Mouse (Mus musculus) splenic B cell, adult 2 months (primary cell): ENCODE measurements at regions not wholly inside any gene's neighbourhood (a gene's known extent, or its start where the extent isn't known, plus 50 kb on each side); places are given as distances from the start of the nearest gene placed in this dataset.

Experiments used
- DNase-seq: peaks from one replicate; pipeline ENCODE4 v3.0.0-alpha.2; 2011; ENCODE audit warnings: low read depth, low spot score
- H3K27me3 ChIP-seq: 2 replicates; pipeline ENCODE4 v1.6.1; 2012; ENCODE audit warnings: mild to moderate bottlenecking, low read length, moderate library complexity, mixed read lengths; ENCODE audit not compliant: control insufficient read depth, poor library complexity, insufficient read depth, severe bottlenecking
- H3K36me3 ChIP-seq: 2 replicates; pipeline ENCODE4 v1.6.1; 2012; ENCODE audit warnings: mild to moderate bottlenecking, low read length, moderate library complexity, mixed read lengths; ENCODE audit not compliant: control insufficient read depth, poor library complexity, insufficient read depth, severe bottlenecking

DNA sequence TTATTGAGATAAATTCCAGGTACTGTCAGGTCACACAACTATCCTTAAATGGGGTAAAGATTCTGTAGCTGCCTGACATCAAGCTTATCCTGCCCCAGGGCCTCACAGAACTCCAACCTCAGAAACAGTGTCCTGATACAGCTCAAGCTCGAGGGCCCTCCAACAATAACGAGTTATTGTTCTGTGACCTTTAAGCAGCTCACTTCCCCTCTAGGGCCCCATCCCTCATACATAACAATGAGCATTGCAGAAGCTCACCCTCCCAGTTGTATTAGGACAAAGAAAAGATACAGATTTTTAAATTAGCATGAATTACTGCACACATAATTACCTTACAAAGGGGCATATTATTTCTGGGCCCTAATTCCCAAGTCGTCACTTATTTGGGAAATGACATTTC lies 293.5 kb upstream of the Trpc7 start:
- Histone ChIP-seq H3K27me3 (no peaks in the 10 kb centered on the region), H3K36me3 (no peaks in the 10 kb centered on the region)
- DNase-seq: no peak

- no peak for DNase-seq
- H3K27me3 ChIP-seq: no peaks in the 10 kb centered on the region
- no peaks in the 10 kb centered on the region for H3K36me3 ChIP-seq
These were observed 290.4 kb upstream of the Trpc7 start for GRCm38 (mm10) chr13:57186168-57186567.

GRCm38 (mm10) chr13:57170180-57170579 lies 274.4 kb upstream of the Trpc7 start:
- H3K36me3 ChIP-seq: no peaks in the 10 kb centered on the region
- no peaks in the 10 kb centered on the region for H3K27me3 ChIP-seq
- DNase-seq: no peak

DNA sequence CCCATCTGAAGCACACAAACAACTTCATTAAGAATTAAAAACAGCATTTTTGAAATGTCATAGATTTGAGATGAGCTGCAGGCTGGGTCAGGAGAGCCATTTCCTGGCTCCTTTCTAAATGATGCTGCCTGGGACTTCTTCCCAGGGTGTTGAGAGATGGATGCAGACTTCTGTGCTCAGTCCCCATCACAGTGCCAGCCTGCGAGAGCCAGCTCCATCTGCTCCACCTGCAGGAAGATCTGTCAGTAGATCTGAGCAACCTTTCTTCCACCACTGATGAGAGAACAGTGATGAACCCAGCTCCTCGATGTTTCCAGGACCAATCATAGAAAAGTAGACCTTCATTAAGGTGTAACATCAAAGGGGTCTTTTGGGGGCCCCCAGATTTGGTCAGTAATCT lies 273.8 kb upstream of the Trpc7 start:
- DNase-seq: no peak
- Histone ChIP-seq H3K27me3 (no peaks in the 10 kb centered on the region), H3K36me3 (no peaks in the 10 kb centered on the region)

GRCm38 (mm10) chr13:57165367-57165766 lies 269.6 kb upstream of the Trpc7 start:
- no peak for DNase-seq
- Histone ChIP-seq H3K36me3 (no peaks in the 10 kb centered on the region), H3K27me3 (no peaks in the 10 kb centered on the region)

- no peaks in the 10 kb centered on the region for H3K36me3 ChIP-seq
- no peaks in the 10 kb centered on the region for H3K27me3 ChIP-seq
- DNase-seq: no peak
These were observed 257.0 kb upstream of the Trpc7 start for GRCm38 (mm10) chr13:57152787-57153186.

GRCm38 (mm10) chr13:57147623-57148022 lies 251.8 kb upstream of the Trpc7 start:
- no peak for DNase-seq
- H3K27me3 ChIP-seq: no peaks in the 10 kb centered on the region
- H3K36me3 ChIP-seq: no peaks in the 10 kb centered on the region

- no peak for DNase-seq
- H3K36me3 ChIP-seq: no peaks in the 10 kb centered on the region
- H3K27me3 ChIP-seq: no peaks in the 10 kb centered on the region
These were observed 250.9 kb upstream of the Trpc7 start for GRCm38 (mm10) chr13:57146708-57147107.

GRCm38 (mm10) chr13:57145782-57146181 lies 250.0 kb upstream of the Trpc7 start:
- DNase-seq: no peak
- Histone ChIP-seq H3K36me3 (no peaks in the 10 kb centered on the region), H3K27me3 (no peaks in the 10 kb centered on the region)

GRCm38 (mm10) chr13:57142851-57143250 lies 247.1 kb upstream of the Trpc7 start:
- no peaks in the 10 kb centered on the region for H3K27me3 ChIP-seq
- DNase-seq: no peak

DNA sequence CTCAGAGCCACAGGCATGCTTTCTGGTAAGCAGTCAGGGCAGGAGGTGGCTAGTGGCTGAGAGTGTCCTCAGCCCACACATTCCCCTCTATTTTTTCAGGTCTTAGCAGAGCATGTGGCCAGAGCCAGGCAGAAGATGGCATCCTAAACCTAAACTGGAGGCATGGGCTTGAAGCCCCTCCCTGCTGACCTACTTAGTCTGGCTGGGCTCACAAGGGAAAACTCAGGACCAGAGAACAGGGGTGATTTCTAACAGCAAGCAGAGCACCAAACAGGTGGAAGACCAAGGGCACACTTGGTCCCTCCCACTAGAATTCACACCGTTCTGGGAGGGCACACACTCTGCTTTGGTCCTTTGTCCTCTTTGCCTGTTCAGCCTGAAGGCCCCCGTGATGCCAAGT lies 246.6 kb upstream of the Trpc7 start:
- Histone ChIP-seq H3K27me3 (no peaks in the 10 kb centered on the region), H3K36me3 (no peaks in the 10 kb centered on the region)
- DNase-seq: no peak

More at GRCm38 (mm10) chr13:57142851-57143250, 247.1 kb upstream of the Trpc7 start:
- no peaks in the 10 kb centered on the region for H3K36me3 ChIP-seq

GRCm38 (mm10) chr13:57115936-57116335 lies 220.1 kb upstream of the Trpc7 start:
- DNase-seq: no peak
- no peaks in the 10 kb centered on the region for H3K27me3 ChIP-seq
- no peaks in the 10 kb centered on the region for H3K36me3 ChIP-seq

- no peaks in the 10 kb centered on the region for H3K36me3 ChIP-seq
- DNase-seq: no peak
These were observed 212.2 kb upstream of the Trpc7 start for GRCm38 (mm10) chr13:57107956-57108355.

DNA sequence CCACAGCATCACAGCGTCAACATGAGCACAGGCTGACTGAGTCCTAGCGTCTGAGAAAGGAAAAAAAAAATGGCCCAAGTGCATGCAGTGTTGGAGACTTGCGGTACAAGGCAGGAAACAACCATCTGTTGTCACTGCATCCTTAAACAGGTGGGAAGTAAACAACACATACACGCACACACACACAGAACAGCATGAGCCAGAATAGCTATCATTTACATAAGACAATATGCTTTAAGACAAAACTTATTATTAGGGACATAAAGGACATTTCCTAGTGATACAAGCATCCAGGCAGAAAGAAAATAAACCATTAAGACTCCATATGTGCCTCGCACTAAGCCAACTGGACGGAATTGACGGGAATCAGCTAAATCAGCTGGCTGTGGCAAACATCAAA lies 203.8 kb upstream of the Trpc7 start:
- H3K36me3 ChIP-seq: no peaks in the 10 kb centered on the region
- DNase-seq: no peak
- H3K27me3 ChIP-seq: no peaks in the 10 kb centered on the region

More at GRCm38 (mm10) chr13:57107956-57108355, 212.2 kb upstream of the Trpc7 start:
- no peaks in the 10 kb centered on the region for H3K27me3 ChIP-seq

- no peaks in the 10 kb centered on the region for H3K36me3 ChIP-seq
- DNase-seq: no peak
- H3K27me3 ChIP-seq: no peaks in the 10 kb centered on the region
These were observed 196.1 kb upstream of the Trpc7 start for GRCm38 (mm10) chr13:57091886-57092285.

- no peak for DNase-seq
- no peaks in the 10 kb centered on the region for H3K36me3 ChIP-seq
- H3K27me3 ChIP-seq: no peaks in the 10 kb centered on the region
These were observed 193.7 kb upstream of the Trpc7 start for GRCm38 (mm10) chr13:57089381-57090075.
